Mouse (Mus musculus) forebrain, embryonic 16.5 days (tissue): ENCODE data around the gene Tcirg1. TPM values are rescaled to one million over a fixed set of nuclear protein-coding genes. Genes with fewer than 3 reads are reported as not detected.

Experiments used
- ATAC-seq: fragments of 200-750 bp; cut with Nextera tagmentation; 2 replicates; pipeline ENCODE4 v1.8.0; 2017; ENCODE audit warnings: mild to moderate bottlenecking, moderate library complexity
- H3K27ac ChIP-seq: fragments of 300-500 bp; sonication (generic); 2 replicates; pipeline ENCODE4 v1.5.1; 2014; ENCODE audit warnings: low read length, control low read depth
- H3K27me3 ChIP-seq: fragments of 300-500 bp; sonication (generic); replicated peaks from 2 replicates; pipeline ENCODE4 v1.6.1; 2014; ENCODE audit warnings: low read length; ENCODE audit not compliant: control insufficient read depth, insufficient read depth
- H3K36me3 ChIP-seq: fragments of 300-500 bp; sonication (generic); 2 replicates; pipeline ENCODE4 v1.6.1; 2014; ENCODE audit not compliant: control insufficient read depth, insufficient read depth
- H3K4me1 ChIP-seq: fragments of 300-500 bp; sonication (generic); replicated peaks from 2 replicates; pipeline ENCODE4 v1.6.1; 2014; ENCODE audit warnings: low read length; ENCODE audit not compliant: control insufficient read depth, insufficient read depth
- H3K4me2 ChIP-seq: fragments of 300-500 bp; sonication (generic); 2 replicates; pipeline ENCODE4 v1.6.1; 2014; ENCODE audit warnings: mild to moderate bottlenecking, low read length, control low read depth
- H3K4me3 ChIP-seq: fragments of 300-500 bp; sonication (generic); replicated peaks from 2 replicates; pipeline ENCODE4 v1.5.1; 2014; ENCODE audit warnings: mild to moderate bottlenecking, low read length, control low read depth
- H3K9ac ChIP-seq: fragments of 300-500 bp; sonication (generic); replicated peaks from 2 replicates; pipeline ENCODE4 v1.6.1; 2014; ENCODE audit warnings: low read depth, low read length, control low read depth
- H3K9me3 ChIP-seq: fragments of 300-500 bp; sonication (generic); 2 replicates; pipeline ENCODE4 v1.6.1; 2016; ENCODE audit warnings: low read length; ENCODE audit not compliant: control insufficient read depth
- WGBS: fragments of 180-500 bp; shearing (Covaris S2); extraction: QIAGEN DNeasy Blood & Tissue Kit; methylation state at CpG from one replicate; pipeline ENCODE4 v1.1.7; 2014; 5-methylcytosine and 5-hydroxymethylcytosine counted together
- polyA plus RNA-seq: library from polyadenylated mRNA; unstranded; fragments of >200 nt; fragmentation: Nextera tagmentation; extraction: Ambion mirVana; gene quantifications from 2 replicates; pipeline ENCODE4 v1.2.1, GENCODE M21; 2015

The Tcirg1 gene
- polyA plus RNA-seq, 1 experiment from 2014 or later: 11.2 TPM

DNA sequence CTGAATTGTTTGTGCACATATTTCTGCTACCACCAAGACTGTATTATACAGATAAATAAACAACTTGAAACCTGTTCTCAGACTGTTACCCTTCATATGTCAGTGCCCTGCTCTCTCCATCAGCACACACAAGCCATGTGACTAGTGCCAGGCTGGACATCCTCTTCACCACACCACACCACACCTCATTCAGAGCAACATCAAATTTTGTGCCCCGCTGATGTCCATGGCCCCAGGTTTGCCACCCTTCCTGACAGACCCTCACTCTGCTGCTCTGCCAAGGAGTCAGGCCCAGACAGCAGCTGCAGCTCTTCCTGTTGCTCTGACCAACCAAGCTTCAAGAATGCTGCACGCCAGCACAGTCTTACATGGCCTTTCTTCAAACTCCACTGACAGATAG lies 12.6 kb downstream of the Tcirg1 start:
- Histone ChIP-seq H3K4me2 (no peak overlapping the region), H3K9ac (no peak overlapping the region), H3K4me1 (no peaks in the 10 kb centered on the region), H3K4me3 (no peak overlapping the region), H3K36me3 (peaks cover 20% of the 10 kb centered on the region), H3K27me3 (no peaks in the 10 kb centered on the region), H3K9me3 (no peaks in the 10 kb centered on the region), H3K27ac (no peak overlapping the region)
- 89% methylated on average over 2 of the region's 2 CpGs for WGBS
- ATAC-seq: no peak

- Histone ChIP-seq H3K9ac (no peak overlapping the region), H3K36me3 (peaks cover 25% of the 10 kb centered on the region), H3K4me1 (no peaks in the 10 kb centered on the region), H3K4me3 (no peak overlapping the region), H3K9me3 (no peaks in the 10 kb centered on the region), H3K27ac (no peak overlapping the region), H3K27me3 (no peaks in the 10 kb centered on the region), H3K4me2 (no peak overlapping the region)
- WGBS: 96% methylated on average over 4 of the region's 4 CpGs
- ATAC-seq: no peak
Observed at GRCm38 (mm10) chr19:3893545-3894116, 13.3 kb downstream of the Tcirg1 start.

GRCm38 (mm10) chr19:3890181-3890580 lies 16.8 kb downstream of the Tcirg1 start:
- H3K4me3 ChIP-seq: no peak overlapping the region
- H3K36me3 ChIP-seq: peaks cover 25% of the 10 kb centered on the region
- no peak overlapping the region for H3K9ac ChIP-seq
- WGBS: 83% methylated on average over 8 of the region's 8 CpGs
- no peaks in the 10 kb centered on the region for H3K4me1 ChIP-seq
- no peak for ATAC-seq
- H3K9me3 ChIP-seq: no peaks in the 10 kb centered on the region
- no peaks in the 10 kb centered on the region for H3K27me3 ChIP-seq
- H3K4me2 ChIP-seq: no peak overlapping the region
- H3K27ac ChIP-seq: no peak overlapping the region

DNA sequence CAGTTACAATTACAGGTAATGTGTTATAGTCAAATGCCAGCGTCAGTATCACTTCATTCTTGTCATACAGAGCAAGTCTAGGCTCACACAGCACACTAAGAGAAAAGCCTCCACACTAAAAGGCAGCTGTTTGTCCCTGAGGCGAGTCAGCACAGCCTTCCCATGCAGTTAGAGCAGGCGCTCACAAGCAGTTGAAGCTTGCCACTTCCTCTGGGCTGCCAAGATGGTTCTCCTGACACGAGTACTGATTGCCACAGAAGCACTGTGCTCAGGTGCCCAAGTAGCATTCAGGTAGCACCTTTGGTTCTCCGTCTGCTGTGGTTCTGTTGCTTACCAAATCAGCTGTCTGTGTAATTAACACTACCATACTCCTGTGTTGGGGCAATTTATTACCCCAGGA lies 17.8 kb downstream of the Tcirg1 start:
- Histone ChIP-seq H3K4me3 (no peak overlapping the region), H3K9ac (no peak overlapping the region), H3K9me3 (no peaks in the 10 kb centered on the region), H3K27ac (no peak overlapping the region), H3K27me3 (no peaks in the 10 kb centered on the region), H3K36me3 (peaks cover 25% of the 10 kb centered on the region), H3K4me2 (no peak overlapping the region), H3K4me1 (no peaks in the 10 kb centered on the region)
- 93% methylated on average over 5 of the region's 5 CpGs for WGBS
- no peak for ATAC-seq

DNA sequence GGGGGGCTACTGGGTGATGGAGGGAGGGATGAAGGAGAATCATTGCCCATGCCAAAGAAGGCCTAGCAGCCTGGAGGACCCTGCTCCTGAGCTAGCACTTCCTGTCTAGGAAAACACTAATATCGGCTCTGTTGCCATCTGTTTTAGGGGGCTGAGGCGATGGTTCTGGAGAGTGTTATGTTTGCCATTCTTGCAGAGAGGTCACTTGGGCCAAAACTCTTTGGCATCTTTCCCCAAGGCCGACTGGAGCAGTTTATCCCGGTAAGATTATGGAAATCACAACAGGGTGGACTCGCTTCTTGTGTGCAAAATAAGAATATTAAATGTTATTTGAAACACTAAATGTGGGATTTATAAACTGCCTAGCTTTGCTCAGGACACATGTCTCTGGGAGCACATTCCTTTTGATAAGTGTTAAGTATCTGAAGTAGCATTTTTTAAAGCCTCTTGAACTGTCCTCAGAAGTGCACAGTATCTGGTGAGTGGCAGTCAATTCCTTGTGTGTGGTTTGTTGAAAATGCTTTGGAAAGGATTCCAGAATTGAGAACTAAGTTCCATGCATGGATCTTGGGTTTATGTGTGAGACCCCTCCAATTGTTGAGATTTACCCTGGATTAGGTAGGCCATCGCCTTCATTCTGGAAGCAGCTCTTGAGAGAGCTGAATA lies 22.5 kb downstream of the Tcirg1 start:
- Histone ChIP-seq H3K27ac (no peak overlapping the region), H3K4me1 (no peaks in the 10 kb centered on the region), H3K36me3 (peaks cover 5% of the 10 kb centered on the region), H3K9ac (no peak overlapping the region), H3K4me3 (no peak overlapping the region), H3K27me3 (no peaks in the 10 kb centered on the region), H3K4me2 (no peak overlapping the region), H3K9me3 (no peaks in the 10 kb centered on the region)
- WGBS: 80% methylated on average over 6 of the region's 6 CpGs
- ATAC-seq: no peak

DNA sequence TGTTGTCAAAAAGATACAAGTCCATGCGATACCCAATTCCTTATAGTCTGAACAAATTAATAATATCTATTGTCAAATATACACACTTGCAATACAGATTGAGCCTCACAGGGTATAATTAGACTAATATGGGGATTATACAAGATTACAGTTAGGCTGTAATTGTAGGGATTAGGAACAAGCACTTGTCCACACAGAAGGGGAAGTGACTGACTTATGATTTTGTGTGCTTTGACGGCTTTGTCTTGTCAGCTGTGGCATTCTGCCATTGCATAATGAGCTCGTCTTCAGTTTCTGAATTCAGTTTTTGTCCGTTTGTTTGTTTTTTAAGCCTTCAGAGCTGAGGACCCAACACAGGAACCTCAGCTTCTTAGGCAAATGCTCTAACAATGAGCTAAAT lies 24.7 kb downstream of the Tcirg1 start:
- WGBS: 39% methylated on average over 4 of the region's 4 CpGs
- Histone ChIP-seq H3K4me3 (no peak overlapping the region), H3K27me3 (no peaks in the 10 kb centered on the region), H3K9me3 (no peaks in the 10 kb centered on the region), H3K9ac (no peak overlapping the region), H3K4me2 (no peak overlapping the region), H3K27ac (no peak overlapping the region), H3K4me1 (no peaks in the 10 kb centered on the region), H3K36me3 (no peaks in the 10 kb centered on the region)
- no peak for ATAC-seq

- no peak overlapping the region for H3K27ac ChIP-seq
- no peak overlapping the region for H3K4me2 ChIP-seq
- no peaks in the 10 kb centered on the region for H3K9me3 ChIP-seq
- no peak overlapping the region for H3K9ac ChIP-seq
- WGBS: 97% methylated on average over 6 of the region's 6 CpGs
- H3K36me3 ChIP-seq: no peaks in the 10 kb centered on the region
- H3K27me3 ChIP-seq: no peaks in the 10 kb centered on the region
- no peak for ATAC-seq
- no peaks in the 10 kb centered on the region for H3K4me1 ChIP-seq
- no peak overlapping the region for H3K4me3 ChIP-seq
Observed at GRCm38 (mm10) chr19:3880054-3880848, 26.7 kb downstream of the Tcirg1 start.

DNA sequence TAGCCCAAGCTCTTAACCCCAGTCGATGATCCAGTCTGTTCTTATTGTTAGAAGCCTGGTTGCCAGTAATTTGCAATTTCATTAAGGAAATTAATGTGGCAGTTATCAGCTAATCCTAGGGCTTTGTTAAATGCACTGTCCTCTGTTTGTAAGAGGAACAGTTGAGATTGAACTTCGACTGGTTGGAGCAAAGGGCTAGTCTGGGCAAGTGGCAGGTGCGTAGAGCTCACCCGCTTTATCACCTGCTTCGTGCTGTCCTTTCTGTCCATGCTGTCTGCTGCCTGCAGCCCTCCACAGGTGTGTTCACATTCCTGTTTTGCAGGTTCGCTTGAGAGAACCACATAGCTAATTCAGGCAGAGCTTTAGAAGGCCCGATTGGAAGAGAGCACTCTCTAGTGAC lies 31.9 kb downstream of the Tcirg1 start:
- Histone ChIP-seq H3K4me3 (no peak overlapping the region), H3K4me2 (no peak overlapping the region), H3K9ac (no peak overlapping the region), H3K4me1 (no peaks in the 10 kb centered on the region), H3K9me3 (no peaks in the 10 kb centered on the region), H3K27me3 (no peaks in the 10 kb centered on the region), H3K27ac (no peak overlapping the region), H3K36me3 (no peaks in the 10 kb centered on the region)
- no peak for ATAC-seq
- WGBS: 90% methylated on average over 7 of the region's 7 CpGs

- H3K9me3 ChIP-seq: no peaks in the 10 kb centered on the region
- H3K27me3 ChIP-seq: no peaks in the 10 kb centered on the region
- 54% methylated on average over 4 of the region's 4 CpGs for WGBS
- no peak overlapping the region for H3K27ac ChIP-seq
- no peaks in the 10 kb centered on the region; the same call in 1 of the 2 replicates for H3K4me1 ChIP-seq
- ATAC-seq: no peak
- no peaks in the 10 kb centered on the region for H3K36me3 ChIP-seq
- H3K4me3 ChIP-seq: no peak overlapping the region
- H3K9ac ChIP-seq: no peak overlapping the region
- H3K4me2 ChIP-seq: no peak overlapping the region
Observed at GRCm38 (mm10) chr19:3872373-3872772, 34.6 kb downstream of the Tcirg1 start.
